Mouse (Mus musculus) midbrain, postnatal 0 days (tissue): ENCODE data around the gene Larp6. TPM values are rescaled to one million over a fixed set of nuclear protein-coding genes. Genes with fewer than 3 reads are reported as not detected.
A peak's percentile ranks its signal among the peaks of the same experiment; 100 is the strongest.

ENCODE experiments used
- ATAC-seq: fragments of 200-750 bp; cut with Nextera tagmentation; 2 replicates; pipeline ENCODE4 v1.8.0; 2017; ENCODE audit warnings: moderate number of reproducible peaks, mild to moderate bottlenecking, moderate TSS enrichment, moderate library complexity; ENCODE audit not compliant: low FRiP score
- DNase-seq: peaks from one replicate; pipeline ENCODE4 v3.0.0-alpha.2; 2015; ENCODE audit warnings: low spot score
- H3K27ac ChIP-seq: fragments of 300-500 bp; sonication (generic); 2 replicates; pipeline ENCODE4 v1.5.1; 2014; ENCODE audit warnings: low read depth, mild to moderate bottlenecking, low read length, mixed read lengths
- H3K27me3 ChIP-seq: fragments of 300-500 bp; sonication (generic); 2 replicates; pipeline ENCODE4 v1.6.1; 2014; ENCODE audit warnings: low read length, control low read depth, mixed read lengths; ENCODE audit not compliant: insufficient read depth
- H3K36me3 ChIP-seq: fragments of 300-500 bp; sonication (generic); 2 replicates; pipeline ENCODE4 v1.6.1; 2014; ENCODE audit warnings: low read length, control low read depth, mixed read lengths; ENCODE audit not compliant: insufficient read depth
- H3K4me1 ChIP-seq: fragments of 300-500 bp; sonication (generic); 2 replicates; pipeline ENCODE4 v1.6.1; 2014; ENCODE audit warnings: mild to moderate bottlenecking, control low read depth, antibody characterized with exemption, low read length, mixed read lengths; ENCODE audit not compliant: insufficient read depth
- H3K4me2 ChIP-seq: fragments of 300-500 bp; sonication (generic); 2 replicates; pipeline ENCODE4 v1.6.1; 2014; ENCODE audit warnings: low read depth, mild to moderate bottlenecking, low read length, mixed read lengths; ENCODE audit not compliant: poor library complexity, severe bottlenecking
- H3K4me3 ChIP-seq: fragments of 300-500 bp; sonication (generic); 2 replicates; pipeline ENCODE4 v1.5.1; 2014; ENCODE audit warnings: low read depth, mild to moderate bottlenecking, low read length, moderate library complexity
- H3K9ac ChIP-seq: fragments of 300-500 bp; sonication (generic); replicated peaks from 2 replicates; pipeline ENCODE4 v1.6.1; 2014; ENCODE audit warnings: mild to moderate bottlenecking, low read length, moderate library complexity, mixed read lengths; ENCODE audit not compliant: poor library complexity, severe bottlenecking
- H3K9me3 ChIP-seq: fragments of 300-500 bp; sonication (generic); 2 replicates; pipeline ENCODE4 v1.6.1; 2016; ENCODE audit warnings: low read length, control low read depth
- CTCF ChIP-seq: IDR thresholded peaks from 2 replicates; pipeline ENCODE4 v1.5.1; 2016; ENCODE audit warnings: antibody characterized with exemption, mild to moderate bottlenecking
- WGBS: fragments of 180-500 bp; shearing (Covaris S2); extraction: QIAGEN DNeasy Blood & Tissue Kit; methylation state at CpG from one replicate; pipeline ENCODE4 v1.1.7; 2014; 5-methylcytosine and 5-hydroxymethylcytosine counted together
- polyA plus RNA-seq: library from polyadenylated mRNA; unstranded; fragments of >200 nt; fragmentation: Nextera tagmentation; extraction: Ambion mirVana; gene quantifications from 2 replicates; pipeline ENCODE4 v1.2.1, GENCODE M21; 2015
- total RNA-seq: library from RNA; depleted of rRNA; stranded (reverse); fragments of >200 nt; gene quantifications from 2 replicates; pipeline ENCODE4 v1.2.3, GENCODE M21; 2014

Gene Larp6
- total and polyA plus RNA-seq, 2 experiments from 2014 or later, result 30.4 to 37.3 TPM

GRCm38 (mm10) chr9:60741436-60741835, 28.6 kb downstream of the Larp6 start:
- H3K36me3 ChIP-seq, result peaks cover 23% of the 10 kb centered on the region
- no peak overlapping the region for H3K9ac ChIP-seq
- no peak for DNase-seq
- H3K27ac ChIP-seq, result no peak overlapping the region
- WGBS, result 74% methylated on average over 10 of the region's 10 CpGs
- no peak overlapping the region for H3K4me2 ChIP-seq
- H3K27me3 ChIP-seq, result no peaks in the 10 kb centered on the region
- peaks cover 4% of the 10 kb centered on the region for H3K9me3 ChIP-seq
- TF ChIP-seq CTCF, result no peak
- ATAC-seq, result no peak
- H3K4me3 ChIP-seq, result no peak overlapping the region
- H3K4me1 ChIP-seq, result no peaks in the 10 kb centered on the region

- Histone ChIP-seq H3K4me1 (no peaks in the 10 kb centered on the region), H3K9me3 (no peaks in the 10 kb centered on the region), H3K4me3 (no peak overlapping the region), H3K9ac (no peak overlapping the region), H3K36me3 (peaks cover 14% of the 10 kb centered on the region), H3K27me3 (no peaks in the 10 kb centered on the region), H3K4me2 (no peak overlapping the region), H3K27ac (no peak overlapping the region)
- TF ChIP-seq CTCF, result no peak
- 69% methylated on average over 9 of the region's 9 CpGs for WGBS
- DNase-seq (no peak), ATAC-seq (no peak)
These were observed 29.7 kb downstream of the Larp6 start for GRCm38 (mm10) chr9:60742516-60742915.

GRCm38 (mm10) chr9:60743180-60743900, 30.6 kb downstream of the Larp6 start:
- H3K36me3 ChIP-seq, result peaks cover 6% of the 10 kb centered on the region
- no peaks in the 10 kb centered on the region for H3K27me3 ChIP-seq
- H3K4me1 ChIP-seq, result no peaks in the 10 kb centered on the region
- H3K4me2 ChIP-seq, result no peak overlapping the region
- H3K4me3 ChIP-seq, result no peak overlapping the region
- no peaks in the 10 kb centered on the region for H3K9me3 ChIP-seq
- H3K9ac ChIP-seq, result no peak overlapping the region
- H3K27ac ChIP-seq, result no peak overlapping the region
- 75% methylated on average over 17 of the region's 17 CpGs for WGBS
- no peak for ATAC-seq
- TF ChIP-seq CTCF, result no peak
- no peak for DNase-seq

GRCm38 (mm10) chr9:60744171-60744969, 31.6 kb downstream of the Larp6 start:
- H3K9me3 ChIP-seq, result no peaks in the 10 kb centered on the region
- peaks cover 6% of the 10 kb centered on the region; the same call in 1 of the 2 replicates for H3K36me3 ChIP-seq
- H3K27me3 ChIP-seq, result no peaks in the 10 kb centered on the region
- TF ChIP-seq CTCF, result peak; percentile 89
- H3K27ac ChIP-seq, result no peak overlapping the region
- ATAC-seq (no peak), DNase-seq (peak; percentile 76)
- H3K4me1 ChIP-seq, result no peaks in the 10 kb centered on the region
- H3K4me3 ChIP-seq, result no peak overlapping the region
- no peak overlapping the region for H3K4me2 ChIP-seq
- H3K9ac ChIP-seq, result no peak overlapping the region
- 48% methylated on average over 18 of the region's 18 CpGs for WGBS

GRCm38 (mm10) chr9:60744971-60745370, 32.2 kb downstream of the Larp6 start:
- Histone ChIP-seq H3K27ac (no peak overlapping the region), H3K36me3 (peaks cover 4% of the 10 kb centered on the region; the same call in 1 of the 2 replicates), H3K4me1 (no peaks in the 10 kb centered on the region), H3K9me3 (no peaks in the 10 kb centered on the region), H3K4me2 (no peak overlapping the region), H3K4me3 (no peak overlapping the region), H3K9ac (no peak overlapping the region), H3K27me3 (no peaks in the 10 kb centered on the region)
- DNase-seq (no peak), ATAC-seq (no peak)
- TF ChIP-seq CTCF, result no peak
- 57% methylated on average over 4 of the region's 4 CpGs for WGBS

GRCm38 (mm10) chr9:60746561-60746960, 33.8 kb downstream of the Larp6 start:
- Histone ChIP-seq H3K27me3 (no peaks in the 10 kb centered on the region), H3K9me3 (no peaks in the 10 kb centered on the region), H3K4me3 (no peak overlapping the region), H3K36me3 (no peaks in the 10 kb centered on the region; the same call in 1 of the 2 replicates), H3K27ac (no peak overlapping the region), H3K9ac (no peak overlapping the region), H3K4me2 (no peak overlapping the region), H3K4me1 (no peaks in the 10 kb centered on the region)
- 49% methylated on average over 6 of the region's 6 CpGs for WGBS
- ATAC-seq (no peak), DNase-seq (no peak)
- peak; percentile 22; the same call in 1 of the 2 replicates for TF ChIP-seq CTCF
